Mouse (Mus musculus) heart, postnatal 0 days (tissue): ENCODE measurements around the gene Tspear. TPM values are rescaled to one million over a fixed set of nuclear protein-coding genes. Genes with fewer than 3 reads are reported as not detected.

Experiments
- ATAC-seq: fragments of 200-750 bp; cut with Nextera tagmentation; 2 replicates; pipeline ENCODE4 v1.8.0; 2017; ENCODE audit warnings: low read depth, moderate number of reproducible peaks, moderate library complexity; ENCODE audit not compliant: insufficient read depth
- DNase-seq: peaks from one replicate; pipeline ENCODE4 v3.0.0-alpha.2; 2016; ENCODE audit warnings: low spot score
- H3K27ac ChIP-seq: fragments of 300-500 bp; sonication (generic); 2 replicates; pipeline ENCODE4 v1.5.1; 2014; ENCODE audit warnings: low read depth, mild to moderate bottlenecking
- H3K27me3 ChIP-seq: fragments of 300-500 bp; sonication (generic); 2 replicates; pipeline ENCODE4 v1.6.1; 2014; ENCODE audit warnings: low read length, mixed read lengths; ENCODE audit not compliant: control insufficient read depth, insufficient read depth
- H3K36me3 ChIP-seq: fragments of 300-500 bp; sonication (generic); replicated peaks from 2 replicates; pipeline ENCODE4 v1.6.1; 2014; ENCODE audit warnings: low read length, mixed read lengths; ENCODE audit not compliant: control insufficient read depth, insufficient read depth
- H3K4me1 ChIP-seq: fragments of 300-500 bp; sonication (generic); 2 replicates; pipeline ENCODE4 v1.6.1; 2014; ENCODE audit warnings: antibody characterized with exemption; ENCODE audit not compliant: control insufficient read depth, insufficient read depth
- H3K4me2 ChIP-seq: fragments of 300-500 bp; sonication (generic); 2 replicates; pipeline ENCODE4 v1.6.1; 2014; ENCODE audit warnings: low read depth, mild to moderate bottlenecking, low read length, moderate library complexity
- H3K4me3 ChIP-seq: fragments of 300-500 bp; sonication (generic); 2 replicates; pipeline ENCODE4 v1.5.1; 2014; ENCODE audit warnings: low read depth, low read length
- H3K9ac ChIP-seq: fragments of 300-500 bp; sonication (generic); replicated peaks from 2 replicates; pipeline ENCODE4 v1.6.1; 2014; ENCODE audit warnings: low read depth, low read length, mixed read lengths
- H3K9me3 ChIP-seq: fragments of 300-500 bp; sonication (generic); replicated peaks from 2 replicates; pipeline ENCODE4 v1.6.1; 2016; ENCODE audit warnings: low read length; ENCODE audit not compliant: control insufficient read depth
- CTCF ChIP-seq: IDR thresholded peaks from 2 replicates; pipeline ENCODE4 v1.5.1; 2016; ENCODE audit warnings: antibody characterized with exemption, control low read depth, low read depth
- EP300 ChIP-seq: IDR thresholded peaks from 2 replicates; pipeline ENCODE4 v1.6.1; 2016; ENCODE audit warnings: antibody characterized with exemption, low read depth
- WGBS: fragments of 180-500 bp; shearing (Covaris S2); extraction: QIAGEN DNeasy Blood & Tissue Kit; methylation state at CpG from one replicate; pipeline ENCODE4 v1.1.7; 2014; 5-methylcytosine and 5-hydroxymethylcytosine counted together
- polyA plus RNA-seq: library from polyadenylated mRNA; unstranded; fragments of >200 nt; fragmentation: Nextera tagmentation; extraction: Ambion mirVana; gene quantifications from 2 replicates; pipeline ENCODE4 v1.2.1, GENCODE M21; 2015
- total RNA-seq: library from RNA; depleted of rRNA; stranded (reverse); fragments of >200 nt; gene quantifications from 2 replicates; pipeline ENCODE4 v1.2.3, GENCODE M21; 2014; ENCODE audit warnings: low replicate concordance; rRNA removed

Gene Tspear
- total RNA-seq (1.1 TPM in 1 of 2 replicates, not detected in the other), polyA plus RNA-seq (not detected in 2 replicates)

DNA sequence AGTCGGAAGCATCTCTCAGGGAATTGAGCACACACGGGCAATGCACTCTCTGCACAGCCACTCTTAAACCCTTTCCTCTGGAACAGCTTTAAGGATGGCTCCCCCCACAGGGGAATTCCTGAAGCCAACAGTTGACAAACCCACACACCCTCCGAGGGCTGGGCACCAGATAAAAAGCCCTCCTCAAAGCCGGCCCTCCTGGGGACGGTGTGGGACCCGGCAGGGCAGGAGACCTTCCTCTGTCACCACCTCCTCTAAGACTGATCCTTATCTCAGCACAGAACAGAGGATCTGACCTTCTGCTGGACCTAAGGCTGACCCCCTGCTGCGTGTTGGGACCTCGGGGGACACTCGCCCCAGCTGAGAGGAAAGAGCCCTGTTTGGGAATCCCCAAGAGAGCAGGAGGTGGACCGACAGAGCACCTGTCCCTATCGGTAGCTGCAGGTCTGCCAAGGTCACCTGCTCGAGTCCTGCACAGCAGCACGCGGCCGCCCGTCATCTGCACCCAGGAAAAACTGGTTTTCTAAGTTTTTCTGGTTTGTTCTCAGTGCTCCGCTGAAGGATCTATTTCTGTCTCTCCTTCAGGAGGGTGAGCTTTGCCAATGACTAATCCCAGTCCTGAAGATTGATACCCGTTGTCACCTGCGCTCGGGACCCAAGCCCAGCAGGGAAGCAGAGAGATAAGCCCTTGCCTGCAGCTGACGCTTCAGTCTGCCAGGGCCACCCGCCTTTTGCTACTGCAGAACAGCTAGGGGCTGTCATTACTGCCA, at the start of gene Tspear:
TSS of gene Tspear (plus strand) at position 675 of the 770 bp plus-strand sequence.
- H3K4me2 ChIP-seq: peak within 1 kb of the TSS; percentile 29; the same call in 1 of the 2 replicates
- ATAC-seq: 0 out of 2 replicates have a peak, but pooled peaks have one; percentile 14

DNA sequence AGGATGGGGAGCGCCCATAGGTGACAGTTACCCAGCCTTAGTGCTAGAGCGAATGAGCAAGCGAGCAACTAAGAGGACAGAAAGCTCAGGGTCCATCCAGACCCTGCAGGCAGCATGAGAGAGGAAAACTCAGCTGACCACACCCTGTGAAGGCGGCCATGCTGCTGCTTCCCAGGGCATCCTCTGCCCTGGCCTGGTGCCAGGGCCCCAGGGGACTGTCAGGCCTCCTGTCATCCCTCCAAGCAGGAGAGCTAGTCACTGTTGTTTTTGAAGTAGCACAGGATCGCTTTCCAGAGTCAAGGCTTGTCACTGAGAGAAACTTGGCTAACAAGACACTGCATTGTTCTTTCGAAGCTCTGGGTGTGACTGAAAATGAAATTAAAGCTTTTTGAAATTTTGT, 47.4 kb upstream of the Tspear start:
- H3K27me3 ChIP-seq: no peaks in the 10 kb centered on the region
- peaks cover 52% of the 10 kb centered on the region for H3K36me3 ChIP-seq
- H3K9me3 ChIP-seq: no peaks in the 10 kb centered on the region
- DNase-seq (peak; percentile 61), ATAC-seq (0 out of 2 replicates have a peak, but pooled peaks have one; percentile 25)
- WGBS: 54% methylated on average over 6 of the region's 6 CpGs
- H3K4me3 ChIP-seq: no peak overlapping the region
- peak overlapping the region; percentile 5; the same call in 1 of the 2 replicates for H3K27ac ChIP-seq
- TF ChIP-seq CTCF: no peak
- no peak for TF ChIP-seq EP300
- no peak overlapping the region for H3K9ac ChIP-seq
- peaks cover 20% of the 10 kb centered on the region for H3K4me1 ChIP-seq
- H3K4me2 ChIP-seq: no peak overlapping the region

More for the DNA sequence above, at the start of gene Tspear:
- TF ChIP-seq CTCF (no peak), EP300 (no peak)
- Histone ChIP-seq H3K27ac (no peak within 1 kb of the TSS), H3K9ac (no peak within 1 kb of the TSS), H3K4me1 (0 out of 2 replicates have a peak, but pooled peaks cover 4% of the 10 kb centered on the region), H3K9me3 (no peaks in the 10 kb centered on the region), H3K4me3 (0 out of 2 replicates have a peak within 1 kb of the TSS, but pooled peaks have one; percentile 5), H3K27me3 (peaks cover 56% of the 10 kb centered on the region), H3K36me3 (no peaks in the 10 kb centered on the region)
- WGBS: 2% methylated on average over 22 of the region's 22 CpGs
- DNase-seq: no peak

DNA sequence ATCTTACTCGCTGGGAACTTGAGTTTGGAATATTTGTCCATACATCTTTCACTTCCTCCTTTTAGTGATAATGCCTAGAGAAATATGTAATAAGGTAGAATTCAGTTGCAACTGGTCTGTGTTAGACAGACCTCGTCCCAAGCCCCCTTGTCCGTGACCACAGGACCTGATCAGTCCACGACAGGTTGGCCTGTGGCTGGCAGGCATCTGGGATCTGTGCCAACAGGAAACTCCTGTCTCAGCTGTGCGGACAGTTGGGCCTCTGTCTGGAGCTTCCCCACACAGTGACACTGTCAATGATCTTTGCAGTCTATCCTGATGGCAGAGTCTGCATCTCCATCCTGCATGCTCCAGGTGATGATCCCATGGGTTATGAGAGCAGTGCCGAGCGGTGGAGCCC, 43.2 kb upstream of the Tspear start:
- no peak for ATAC-seq
- no peak overlapping the region for H3K4me3 ChIP-seq
- H3K27ac ChIP-seq: no peak overlapping the region
- 53% methylated on average over 7 of the region's 7 CpGs for WGBS
- no peak overlapping the region for H3K9ac ChIP-seq
- TF ChIP-seq CTCF (no peak), EP300 (no peak)
- H3K4me1 ChIP-seq: peaks cover 10% of the 10 kb centered on the region; the same call in 1 of the 2 replicates
- peaks cover 75% of the 10 kb centered on the region for H3K36me3 ChIP-seq
- no peaks in the 10 kb centered on the region for H3K27me3 ChIP-seq
- no peak overlapping the region for H3K4me2 ChIP-seq
- no peak for DNase-seq
- no peaks in the 10 kb centered on the region for H3K9me3 ChIP-seq

DNA sequence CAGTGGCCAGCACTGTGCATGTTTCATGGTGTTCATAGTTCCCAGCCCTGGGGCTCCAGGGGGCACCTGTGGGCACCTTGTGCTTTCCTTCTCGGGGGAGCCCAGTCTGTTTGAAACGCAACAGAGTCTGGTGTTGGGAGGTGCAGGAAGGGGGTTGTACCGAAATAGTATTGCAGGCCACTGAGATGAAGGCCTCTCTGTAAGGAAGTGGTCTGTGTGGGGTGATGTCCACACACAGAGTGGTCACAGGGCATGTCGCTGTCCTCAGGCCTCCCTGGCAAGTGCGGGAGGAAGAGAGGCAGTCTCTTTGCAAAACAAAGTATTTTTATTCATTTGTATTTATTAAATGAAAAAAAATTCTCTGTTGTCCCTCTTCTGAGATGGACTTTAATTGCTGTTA, 40.8 kb upstream of the Tspear start:
- 78% methylated on average over 5 of the region's 5 CpGs for WGBS
- H3K27me3 ChIP-seq: no peaks in the 10 kb centered on the region
- H3K4me3 ChIP-seq: no peak overlapping the region
- H3K4me2 ChIP-seq: no peak overlapping the region
- DNase-seq (no peak), ATAC-seq (no peak)
- H3K36me3 ChIP-seq: peaks cover 64% of the 10 kb centered on the region
- no peak overlapping the region for H3K9ac ChIP-seq
- no peaks in the 10 kb centered on the region for H3K4me1 ChIP-seq
- TF ChIP-seq CTCF (no peak), EP300 (no peak)
- H3K9me3 ChIP-seq: no peaks in the 10 kb centered on the region
- H3K27ac ChIP-seq: no peak overlapping the region

DNA sequence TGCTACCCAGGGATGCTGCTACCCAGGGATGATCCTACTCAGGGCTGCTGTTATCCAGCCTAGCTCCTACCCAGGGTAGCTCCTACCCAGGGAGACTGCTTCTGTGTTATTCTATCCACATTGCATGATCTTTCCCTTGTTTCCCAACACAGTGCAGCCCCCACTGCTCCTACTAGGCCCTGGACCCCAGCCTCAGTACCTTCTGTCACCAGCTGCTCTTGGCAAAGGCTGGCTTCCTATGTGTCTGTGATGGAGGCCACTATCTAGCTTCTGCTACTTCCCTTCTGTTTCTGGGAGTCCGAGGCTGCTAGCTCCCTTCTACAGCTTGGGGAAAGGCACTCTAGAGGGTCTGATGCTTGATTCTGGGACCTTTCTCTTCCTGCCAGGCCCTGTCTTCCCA, 38.9 kb upstream of the Tspear start:
- H3K9ac ChIP-seq: no peak overlapping the region
- 64% methylated on average over 1 of the region's 1 CpGs for WGBS
- no peaks in the 10 kb centered on the region for H3K4me1 ChIP-seq
- DNase-seq (no peak), ATAC-seq (no peak)
- no peaks in the 10 kb centered on the region for H3K27me3 ChIP-seq
- H3K9me3 ChIP-seq: no peaks in the 10 kb centered on the region
- H3K4me3 ChIP-seq: no peak overlapping the region
- no peak overlapping the region for H3K4me2 ChIP-seq
- H3K27ac ChIP-seq: no peak overlapping the region
- TF ChIP-seq EP300 (no peak), CTCF (no peak)
- peaks cover 47% of the 10 kb centered on the region for H3K36me3 ChIP-seq
